Mouse (Mus musculus) left cerebral cortex, adult 18-20 months (tissue): ENCODE data around the gene Dop1a. TPM values are rescaled to one million over a fixed set of nuclear protein-coding genes. Genes with fewer than 3 reads are reported as not detected.

Experiments
- DNase-seq, 2 experiments: peaks; one replicate each; pipeline ENCODE4 v3.0.0; 2021 to 2022; ENCODE audit warnings: low spot score in 2 of 2, mixed read lengths in 1 of 2
- long read RNA-seq, 2 experiments: library from polyadenylated mRNA; stranded (forward); transcript quantifications; one replicate each; pipeline ENCODE4 v2.0.0; 2021
- total RNA-seq, 2 experiments: library from RNA; stranded (reverse); gene quantifications; 2 replicates each; pipeline ENCODE4 v1.2.3; 2021

Dop1a gene
- 10 to 100 TPM; 55.1 to 57.1 TPM for total RNA-seq
- long read RNA-seq, experiment 1, partial matches to known transcripts: 1 of 7 reads
- long read RNA-seq, experiment 1, other reads (novel, unspliced or antisense): 6 of 7 reads
- long read RNA-seq, experiment 2, partial matches to known transcripts: 0 of 1 reads
- long read RNA-seq, experiment 2, other reads (novel, unspliced or antisense): 1 of 1 reads

DNA sequence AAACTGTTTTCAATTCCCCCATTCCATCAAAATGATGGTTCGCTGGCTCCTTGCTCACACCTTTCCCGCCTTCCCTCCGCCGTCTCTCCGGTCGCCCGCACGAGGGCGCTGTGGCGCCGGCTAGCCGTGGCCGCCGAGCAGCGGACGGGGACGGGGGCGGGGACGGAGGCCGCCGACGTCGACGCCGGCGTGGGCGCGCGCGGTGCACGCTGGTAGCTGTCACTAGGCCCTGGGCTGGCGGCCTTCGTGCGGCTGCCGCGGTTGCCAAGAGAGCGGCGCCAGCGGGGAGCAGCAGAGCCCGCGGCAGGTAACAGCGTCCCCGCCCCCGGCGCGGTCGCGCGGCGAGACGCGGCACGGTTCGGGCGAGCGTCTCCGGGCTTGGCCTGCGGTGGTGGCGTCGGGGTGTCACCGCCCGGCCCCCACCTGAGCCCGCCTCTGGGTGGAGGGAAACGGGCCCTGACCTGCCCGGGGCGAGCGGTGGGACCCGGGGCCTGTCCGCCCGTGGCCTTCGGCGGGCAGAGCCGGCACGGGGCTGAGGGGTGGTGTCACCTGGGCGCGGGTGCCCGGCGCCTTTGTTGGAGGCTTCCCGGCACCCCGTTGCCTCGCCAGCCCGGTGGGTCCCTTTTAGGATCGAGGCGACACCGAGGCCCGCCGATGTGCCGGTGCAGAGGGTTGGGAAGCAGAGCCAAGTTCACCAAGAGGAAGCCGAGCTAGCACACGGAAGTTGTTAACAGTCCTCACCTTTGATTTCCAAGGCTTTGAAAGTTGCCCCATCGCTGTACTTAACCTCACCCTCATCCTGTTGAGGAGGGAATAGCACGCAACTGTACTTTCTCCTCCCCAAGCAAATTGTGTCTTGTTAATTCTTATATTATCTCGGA, at the start of gene Dop1a:
Gene Dop1a, plus strand, starts transcription at position 165 of the 881 bp plus-strand sequence.
- DNase-seq: peak; percentile 92 to 94

DNA sequence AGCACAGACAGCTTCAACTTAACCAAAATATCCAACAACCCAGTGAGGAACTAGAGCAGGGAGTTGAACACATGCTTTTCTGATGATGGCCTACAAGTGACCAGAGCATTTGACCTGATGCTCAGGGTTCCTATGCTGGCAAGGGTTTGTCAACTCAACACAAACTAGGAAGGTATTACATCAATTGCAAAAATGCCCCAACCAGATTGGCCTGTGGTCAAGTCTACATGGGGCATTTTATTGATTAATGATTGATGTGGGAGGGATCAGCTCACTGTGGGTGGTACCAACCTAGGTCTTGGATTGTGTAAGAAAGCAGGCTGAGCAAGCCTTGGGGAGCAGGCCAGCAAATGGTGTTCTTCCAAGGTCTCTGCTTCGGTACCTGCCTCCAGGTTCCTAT, 49.0 kb upstream of the Dop1a start:
- no peak for DNase-seq

DNA sequence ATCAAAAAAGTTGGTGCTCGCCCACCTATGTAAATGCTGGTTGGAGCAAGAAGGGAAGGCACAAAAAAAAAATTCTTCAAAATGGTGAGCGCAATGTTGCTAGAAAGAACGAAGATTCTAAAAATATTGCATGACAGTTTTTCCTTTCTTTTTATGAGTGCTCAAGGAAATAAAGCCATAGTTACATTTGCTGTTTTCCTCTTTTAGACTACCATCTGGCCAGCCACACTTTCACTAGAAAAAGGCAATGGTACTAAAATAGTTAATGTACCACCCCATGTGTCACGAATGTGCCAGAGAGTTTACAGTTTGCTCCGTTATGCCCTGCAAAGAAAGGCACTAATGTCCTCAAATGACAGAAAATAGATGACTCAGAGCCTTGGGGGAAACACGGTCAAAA, 47.6 kb upstream of the Dop1a start:
- peak; percentile 13 to 21 for DNase-seq

DNA sequence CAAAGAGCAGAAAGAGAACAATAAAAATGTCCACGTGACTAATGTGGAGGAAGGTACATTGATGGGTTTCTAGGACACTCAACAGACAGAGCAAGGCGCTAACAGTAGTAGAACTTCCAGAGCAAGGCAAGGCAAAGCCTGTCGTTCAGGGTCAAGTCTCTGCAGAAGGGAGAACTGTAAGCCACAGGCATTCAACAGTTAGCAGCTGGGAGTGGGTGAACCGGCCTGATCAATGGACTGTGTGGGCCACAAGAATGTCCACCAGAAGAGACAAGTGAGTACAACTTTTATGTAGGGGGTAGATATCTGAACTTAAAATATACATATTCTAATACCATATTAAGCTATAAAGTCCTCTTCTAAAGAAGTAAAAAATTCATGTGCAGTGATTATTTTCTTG, 43.6 kb upstream of the Dop1a start:
- no peak for DNase-seq

DNA sequence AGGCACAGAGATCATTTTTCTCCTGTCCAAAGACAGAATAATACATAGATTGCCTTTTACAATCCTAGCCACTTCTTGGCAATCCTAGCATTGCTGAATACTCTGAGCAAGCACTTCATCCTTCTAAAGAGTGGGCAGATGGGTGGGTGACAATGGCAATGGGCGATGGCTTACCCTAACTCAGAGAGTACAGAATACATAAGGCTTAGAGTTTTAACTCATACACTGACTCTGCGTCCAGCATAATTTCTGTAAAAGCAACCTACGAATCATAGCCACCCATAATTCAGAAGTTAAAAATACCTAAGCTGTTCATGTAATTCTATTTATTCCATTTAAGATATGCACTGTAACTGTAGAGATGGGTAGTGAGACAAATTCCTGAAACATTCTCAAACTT, 31.4 kb upstream of the Dop1a start:
- DNase-seq: no peak

DNA sequence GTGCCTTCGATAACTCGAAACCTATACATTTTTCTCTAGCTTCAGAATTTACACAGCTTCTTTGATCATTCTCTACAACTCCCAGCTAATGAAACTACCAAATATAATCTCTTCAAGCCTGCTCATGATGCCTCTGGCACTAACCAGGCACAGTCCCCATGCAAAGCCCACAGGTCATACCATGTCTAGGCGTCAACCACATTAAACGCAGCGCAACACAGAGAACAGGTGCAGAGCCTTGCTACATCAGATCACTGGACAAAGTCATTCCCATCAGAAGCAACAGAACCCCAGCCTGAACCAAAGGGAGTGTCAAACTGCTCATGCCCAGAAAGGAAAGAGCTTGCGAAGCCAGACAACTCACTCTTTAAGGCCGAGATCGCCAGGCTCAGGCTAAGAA, 30.3 kb upstream of the Dop1a start:
- DNase-seq: no peak

DNA sequence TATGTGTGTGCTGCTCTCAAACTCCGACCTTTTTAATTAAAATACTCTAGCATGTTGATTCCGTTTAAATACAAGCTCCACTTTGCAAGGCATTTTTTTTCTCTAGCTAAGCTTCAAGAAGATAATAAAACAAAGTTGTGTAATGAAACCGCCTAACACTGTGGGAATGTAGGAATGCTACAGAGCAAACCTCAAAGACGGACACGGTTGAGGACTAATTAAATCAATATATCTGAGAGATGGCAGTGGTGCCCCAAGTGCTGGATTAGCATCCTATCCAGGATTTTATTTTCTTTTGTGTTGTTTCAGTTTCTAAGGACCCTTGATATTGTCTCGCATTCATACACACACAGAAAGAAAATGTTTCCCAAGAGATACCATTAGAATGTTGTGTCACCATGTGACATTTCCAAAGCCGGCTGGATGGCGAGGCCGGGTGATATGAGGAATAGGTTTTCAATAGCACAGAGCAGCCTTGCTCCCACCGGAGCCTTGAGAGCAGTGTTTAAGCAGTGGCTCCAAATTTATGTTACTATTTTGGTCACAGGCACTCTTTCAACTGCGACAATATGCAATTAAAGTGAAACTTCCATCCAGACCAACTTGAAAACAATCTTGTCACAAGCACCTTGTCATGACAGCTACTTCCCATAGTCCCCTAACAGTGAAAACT, 28.5 kb upstream of the Dop1a start:
- no peak for DNase-seq

DNA sequence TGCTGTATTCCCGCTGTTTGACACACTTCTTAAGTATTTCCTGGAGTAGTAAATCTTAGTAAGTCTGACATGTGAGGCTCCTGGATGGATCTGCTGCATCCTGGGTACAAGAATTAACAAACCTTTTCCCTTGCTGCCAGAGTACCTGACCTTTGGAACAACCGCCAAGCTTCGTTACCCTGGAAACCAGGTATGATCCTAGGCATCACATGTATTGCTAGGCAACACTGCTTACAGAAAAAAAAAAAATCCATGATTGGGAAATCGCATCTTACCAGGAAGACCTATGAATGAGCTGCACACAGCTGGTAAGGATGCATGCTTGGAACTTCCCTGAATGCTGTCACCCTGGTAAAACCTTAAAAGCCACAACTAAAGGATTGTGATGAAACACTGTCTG, 24.7 kb upstream of the Dop1a start:
- DNase-seq: no peak

DNA sequence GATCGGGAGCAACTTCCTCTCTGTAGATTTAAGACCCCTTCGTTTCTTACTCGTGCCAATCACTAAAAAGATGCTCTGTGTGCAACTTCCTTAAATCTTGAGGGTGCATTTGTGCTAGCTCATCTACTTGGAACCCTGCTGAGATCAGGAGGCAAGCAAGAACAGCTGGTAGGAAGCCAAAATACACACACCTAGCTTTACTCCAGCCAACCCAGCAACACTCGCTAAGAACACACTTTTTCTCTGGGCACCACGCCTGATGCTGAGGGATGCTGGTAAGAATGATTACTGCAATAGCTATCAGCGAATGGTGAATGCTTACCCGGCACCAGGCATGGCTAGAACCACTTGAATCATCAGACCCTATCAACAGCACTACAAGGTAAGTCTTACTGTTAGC, 20.1 kb upstream of the Dop1a start:
- DNase-seq: no peak

DNA sequence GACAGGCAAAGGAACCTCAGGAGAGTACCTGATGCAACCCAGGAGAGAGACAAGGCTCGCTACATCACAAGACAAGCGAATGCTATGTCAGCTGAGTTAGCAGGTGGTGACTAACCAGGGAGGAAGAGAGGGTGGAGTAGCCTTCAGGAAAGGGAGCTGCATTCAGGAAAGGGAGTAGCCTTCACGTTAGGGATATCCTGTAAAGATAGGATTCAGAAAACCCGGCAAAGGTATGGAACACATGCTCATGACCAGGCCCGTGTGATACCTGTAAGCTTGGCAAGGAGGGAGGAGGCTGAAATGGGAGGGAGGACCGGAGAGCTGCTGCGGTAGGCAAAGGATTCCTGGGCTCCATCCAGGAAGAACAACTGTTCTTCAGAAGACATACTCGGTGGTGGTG, 19.5 kb upstream of the Dop1a start:
- no peak for DNase-seq

DNA sequence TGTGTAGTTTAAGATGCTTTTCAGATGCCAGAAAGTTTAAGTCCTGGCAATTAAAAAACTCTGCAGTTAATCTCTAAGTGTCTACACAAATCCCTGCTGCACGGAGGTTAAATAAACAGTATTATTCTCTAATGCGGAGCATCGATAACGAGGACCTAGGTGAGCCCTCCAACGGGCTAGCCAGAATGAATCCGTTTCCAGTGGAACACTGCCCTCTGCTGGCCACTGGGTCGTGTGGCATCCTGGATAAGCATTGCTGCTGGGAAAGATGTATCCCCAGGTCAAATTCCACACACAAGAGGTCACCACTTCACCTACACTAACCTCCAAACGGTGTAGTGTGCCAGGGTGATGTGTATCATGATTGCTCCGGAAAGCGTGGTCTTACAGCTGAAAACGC, 17.4 kb upstream of the Dop1a start:
- DNase-seq: peak; percentile 79 to 84

DNA sequence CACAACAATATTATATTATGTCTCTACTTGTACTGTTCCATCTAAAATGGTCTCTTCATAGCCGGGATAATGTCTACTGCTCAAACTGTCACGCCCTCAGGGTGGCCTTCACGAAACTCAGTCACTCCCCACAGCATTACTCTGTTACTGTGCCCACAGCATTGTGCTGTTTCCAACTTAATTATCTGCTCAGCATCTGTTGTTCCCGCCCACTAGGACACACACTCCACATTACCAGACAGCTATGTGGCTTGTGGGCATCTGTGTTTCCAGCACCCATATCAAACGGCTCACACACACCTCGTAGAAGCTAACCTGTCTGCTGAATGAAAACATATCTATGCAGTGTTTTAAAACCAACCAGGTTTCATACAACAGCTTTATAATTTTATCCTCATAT, 15.9 kb upstream of the Dop1a start:
- DNase-seq: peak; percentile 39 to 45

DNA sequence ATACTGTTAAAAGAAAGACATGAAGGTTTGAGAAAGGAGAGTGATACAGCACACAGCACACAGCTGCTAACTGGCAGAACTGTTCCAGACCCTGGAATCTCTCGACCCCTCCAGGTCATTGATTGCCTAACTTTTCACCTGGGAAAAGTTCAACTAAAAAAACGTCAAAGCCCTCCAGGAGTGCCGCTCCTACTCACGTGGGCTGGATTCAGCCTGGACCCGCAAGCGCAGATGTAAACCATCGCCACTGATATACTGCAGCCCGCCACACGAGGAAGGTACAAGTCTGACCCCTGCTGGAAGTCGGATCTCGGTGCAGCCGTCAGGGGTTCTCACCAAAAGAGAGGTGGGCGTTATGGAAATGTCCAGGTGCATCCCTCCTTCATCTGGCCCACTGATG, 15.3 kb upstream of the Dop1a start:
- peak; percentile 68 to 75 for DNase-seq

DNA sequence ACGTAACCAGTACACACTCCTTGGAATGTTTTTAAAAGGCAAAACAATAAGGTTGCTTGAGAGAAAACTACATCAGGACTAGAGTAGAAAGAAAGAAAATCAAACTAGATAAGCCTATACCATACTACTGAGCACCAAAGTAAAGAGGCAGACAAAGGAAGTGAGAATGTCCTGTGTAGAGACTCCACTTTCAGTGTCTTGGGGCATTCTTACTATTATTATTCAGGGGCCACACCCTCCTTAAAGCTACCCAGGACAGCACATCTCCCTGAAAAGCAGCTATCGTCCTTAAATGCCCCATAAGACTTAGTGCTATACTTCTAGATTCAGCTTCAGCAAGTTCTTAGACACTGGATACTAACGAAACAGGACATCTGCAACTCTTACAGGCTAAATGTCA, 13.3 kb upstream of the Dop1a start:
- no peak for DNase-seq

DNA sequence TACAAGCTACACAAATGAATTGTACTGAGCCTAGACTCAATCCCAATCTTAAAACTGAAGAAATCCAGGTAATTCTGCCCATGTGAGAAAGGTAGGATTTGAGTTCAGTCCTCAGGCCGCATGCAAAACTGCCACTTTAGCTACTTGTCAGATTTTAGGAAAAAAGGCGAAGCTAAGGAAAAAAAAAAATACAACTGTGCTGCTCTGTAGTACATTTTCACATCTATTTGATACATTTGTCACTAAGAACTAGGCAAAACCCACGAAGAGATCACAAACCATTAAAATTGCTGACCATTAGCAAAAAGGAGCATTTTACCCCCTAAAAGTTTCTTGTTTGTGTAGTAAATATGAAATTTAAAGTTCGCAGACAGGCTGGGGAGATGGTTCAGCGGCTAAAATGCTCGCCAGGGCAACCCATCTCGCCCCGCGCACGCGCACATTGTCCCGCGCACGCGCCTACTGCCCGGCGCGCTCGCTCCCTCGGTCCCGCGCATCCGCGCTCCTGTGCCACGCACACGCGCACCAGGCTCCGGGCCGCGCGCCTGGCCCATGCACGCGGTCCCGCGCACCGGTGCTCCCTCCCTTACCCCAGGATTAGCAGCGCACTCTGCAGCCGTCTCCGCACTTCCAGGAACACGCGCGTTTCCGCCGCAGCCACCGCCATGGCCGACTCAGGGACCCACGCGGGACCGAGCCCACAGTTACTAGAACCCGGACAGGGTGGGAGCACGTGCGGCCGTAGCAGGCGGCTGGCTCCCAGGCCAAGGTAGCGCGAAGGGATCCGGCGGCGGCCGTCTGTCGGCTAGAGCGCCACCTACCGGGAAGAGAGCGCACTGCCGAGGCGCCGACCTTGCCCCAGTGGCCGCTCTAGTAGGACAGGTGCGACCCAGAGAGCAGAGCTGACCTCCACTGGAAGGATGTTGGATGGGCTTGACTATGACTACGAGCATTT, 2.5 kb upstream of the Dop1a start, which contains the start of gene Ube2cbp:
Gene Ube2cbp, minus strand, starts transcription at position 800 of the 955 bp plus-strand sequence.
- DNase-seq: peak; percentile 83 to 92

DNA sequence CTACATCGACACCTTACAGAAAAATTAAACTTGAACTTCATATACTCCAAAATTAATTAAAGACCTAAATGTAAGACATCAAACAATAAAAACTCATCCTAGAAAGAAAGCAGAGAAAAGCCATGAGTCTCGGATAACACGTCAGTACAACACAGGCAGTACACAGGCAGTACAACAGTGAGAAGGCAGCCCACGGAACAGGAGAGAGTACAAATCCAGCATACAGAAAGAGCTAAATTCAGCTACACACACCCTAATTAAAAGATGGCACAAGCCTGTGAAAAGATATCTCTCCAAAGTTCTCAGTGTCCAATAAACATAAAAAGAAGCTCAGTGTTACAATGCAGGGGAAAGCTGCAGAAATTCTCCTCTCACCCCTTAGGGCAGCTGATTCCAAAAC, 9.0 kb downstream of the Dop1a start:
- DNase-seq: no peak

DNA sequence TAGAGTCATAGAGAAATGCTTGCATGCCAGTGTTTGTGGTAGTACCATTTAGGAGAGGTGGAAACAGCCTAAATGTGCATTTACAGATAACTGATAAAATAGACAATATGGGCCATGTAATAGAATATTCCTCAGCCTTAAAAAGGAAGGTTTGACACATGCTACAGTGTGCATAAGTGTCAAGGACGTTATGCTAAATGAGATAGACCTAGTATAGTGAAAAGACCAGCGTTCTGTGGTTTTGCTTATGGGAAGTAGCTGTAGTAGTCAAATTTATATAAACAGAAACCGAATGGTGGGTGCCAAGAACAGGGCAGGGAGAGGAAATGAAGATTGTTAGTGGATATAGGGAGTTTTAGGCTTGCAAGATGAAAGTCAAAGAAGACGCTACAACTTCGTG, 9.8 kb downstream of the Dop1a start:
- no peak for DNase-seq

DNA sequence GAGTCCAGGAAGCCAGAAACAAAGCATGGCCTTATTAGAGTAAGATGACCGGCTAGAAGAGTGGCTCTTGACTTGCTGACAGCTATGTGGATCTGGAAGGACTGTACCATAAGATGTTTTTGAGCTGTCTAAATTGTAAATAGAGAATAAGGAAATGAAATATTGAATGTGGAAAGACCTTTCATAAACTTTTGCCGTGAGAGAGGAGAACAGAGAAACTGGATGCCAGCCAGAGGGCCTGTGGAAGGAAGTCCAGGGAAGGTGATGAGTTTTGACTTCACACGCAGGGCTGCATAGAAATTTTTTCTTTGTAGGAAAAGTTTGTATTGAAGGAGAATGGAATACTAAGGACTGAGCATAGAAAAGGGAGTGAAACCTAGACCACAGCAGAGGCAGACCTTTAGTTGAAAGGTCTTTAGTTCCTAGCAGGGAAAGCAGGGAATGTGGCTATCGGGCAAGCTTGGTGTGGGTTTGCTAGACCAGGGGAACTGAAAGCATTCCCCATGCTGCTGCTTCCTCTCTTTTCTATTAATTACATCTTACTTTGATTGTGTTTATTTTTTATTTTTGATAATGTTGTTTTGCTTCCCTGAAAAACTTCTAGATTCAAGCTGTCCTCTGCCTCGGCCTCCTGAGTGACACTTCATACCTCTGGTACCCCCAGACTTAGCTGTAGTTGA, 11.6 kb downstream of the Dop1a start:
- DNase-seq: no peak

DNA sequence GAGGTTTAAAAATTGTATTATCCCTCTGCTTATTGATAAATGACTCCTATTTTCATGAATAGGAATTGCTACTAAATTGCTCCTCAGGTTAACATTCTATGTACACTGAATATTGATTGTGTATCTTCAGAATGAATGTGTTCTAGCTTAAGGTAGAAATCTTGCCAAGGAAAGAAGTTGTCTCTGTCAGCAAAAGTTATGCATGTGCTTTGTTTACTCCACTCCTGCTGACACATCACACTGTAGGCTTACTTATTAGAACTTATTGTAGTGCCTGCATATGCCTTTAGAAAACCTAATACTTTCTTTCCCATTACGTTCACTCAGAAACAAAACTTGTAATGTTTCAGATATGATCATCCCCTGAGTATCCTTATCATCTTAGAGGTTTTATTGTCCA, 15.3 kb downstream of the Dop1a start:
- DNase-seq: no peak

DNA sequence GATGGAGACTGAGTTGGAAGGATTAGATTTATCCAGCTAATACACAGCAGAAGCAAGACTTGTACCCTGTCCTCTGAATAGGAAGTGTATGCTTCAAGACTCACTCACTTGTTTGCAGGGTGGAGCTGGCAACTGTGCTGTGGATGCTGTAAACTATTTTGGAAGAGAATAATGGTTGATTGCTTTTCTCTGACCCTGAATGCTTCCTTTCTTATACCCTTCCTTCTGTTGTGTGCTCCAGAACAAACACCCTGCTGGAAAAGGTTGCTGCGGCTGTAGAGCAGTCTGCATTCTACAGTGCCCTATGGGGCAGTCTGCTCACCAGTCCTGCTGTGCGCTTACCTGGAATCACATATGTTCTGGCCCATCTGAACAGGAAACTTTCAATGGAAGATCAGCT, 24.8 kb downstream of the Dop1a start:
- DNase-seq: no peak
